Mouse (Mus musculus): ENCODE results near the gene Exoc2.

Exoc2 gene

GRCm38 (mm10) chr13:30817436-30817835 lies 156.5 kb downstream of the Exoc2 start:
- no peak for DNase-seq

GRCm38 (mm10) chr13:30814256-30814655 lies 159.6 kb downstream of the Exoc2 start:
- no peak for DNase-seq

- DNase-seq = no peak
Observed at GRCm38 (mm10) chr13:30813464-30813863, 160.4 kb downstream of the Exoc2 start.

GRCm38 (mm10) chr13:30809240-30809639 lies 164.7 kb downstream of the Exoc2 start:
- DNase-seq = no peak

- no peak for DNase-seq
Observed at GRCm38 (mm10) chr13:30802336-30802955, 171.4 kb downstream of the Exoc2 start.

GRCm38 (mm10) chr13:30801886-30802285 lies 172.0 kb downstream of the Exoc2 start:
- DNase-seq = no peak

- no peak for DNase-seq
Observed at GRCm38 (mm10) chr13:30795960-30796359, 177.9 kb downstream of the Exoc2 start.

GRCm38 (mm10) chr13:30793616-30794015 lies 180.3 kb downstream of the Exoc2 start:
- DNase-seq = no peak

- DNase-seq = no peak
Observed at GRCm38 (mm10) chr13:30793196-30793595, 180.7 kb downstream of the Exoc2 start.

GRCm38 (mm10) chr13:30792741-30793140 lies 181.2 kb downstream of the Exoc2 start:
- DNase-seq = no peak

- no peak for DNase-seq
Observed at GRCm38 (mm10) chr13:30792308-30792707, 181.6 kb downstream of the Exoc2 start.

GRCm38 (mm10) chr13:30790016-30790415 lies 183.9 kb downstream of the Exoc2 start:
- DNase-seq = no peak

- DNase-seq = no peak
Observed at GRCm38 (mm10) chr13:30788421-30788820, 185.5 kb downstream of the Exoc2 start.

- DNase-seq = no peak
Observed at GRCm38 (mm10) chr13:30787960-30788359, 185.9 kb downstream of the Exoc2 start.

GRCm38 (mm10) chr13:30787556-30787955 lies 186.3 kb downstream of the Exoc2 start:
- no peak for DNase-seq

GRCm38 (mm10) chr13:30787036-30787320 lies 186.9 kb downstream of the Exoc2 start:
- no peak for DNase-seq

- DNase-seq = no peak
Observed at GRCm38 (mm10) chr13:30786235-30787035, 187.5 kb downstream of the Exoc2 start.

GRCm38 (mm10) chr13:30785423-30786040 lies 188.4 kb downstream of the Exoc2 start:
- no peak for DNase-seq

GRCm38 (mm10) chr13:30782419-30782818 lies 191.5 kb downstream of the Exoc2 start:
- no peak for DNase-seq

- no peak for DNase-seq
Observed at GRCm38 (mm10) chr13:30781905-30782304, 192.0 kb downstream of the Exoc2 start.

- no peak for DNase-seq
Observed at GRCm38 (mm10) chr13:30777678-30778179, 196.2 kb downstream of the Exoc2 start.

- no peak for DNase-seq
Observed at GRCm38 (mm10) chr13:30776021-30776420, 197.9 kb downstream of the Exoc2 start.

- no peak for DNase-seq
Observed at GRCm38 (mm10) chr13:30767477-30768127, 206.3 kb downstream of the Exoc2 start.

All from kidney, postnatal 25 days (tissue).